Mouse (Mus musculus) intestine, embryonic 16.5 days (tissue): Measurements from ENCODE around the gene Flnb. TPM values are rescaled to one million over a fixed set of nuclear protein-coding genes. Genes with fewer than 3 reads are reported as not detected.

Experiments used
- ATAC-seq: fragments of 200-750 bp; cut with Nextera tagmentation; 2 replicates; pipeline ENCODE4 v1.8.0; 2017; ENCODE audit warnings: moderate TSS enrichment, moderate library complexity
- H3K27ac ChIP-seq: fragments of 300-500 bp; sonication (generic); 2 replicates; pipeline ENCODE4 v1.5.1; 2014; ENCODE audit warnings: mild to moderate bottlenecking, low read length
- H3K27me3 ChIP-seq: fragments of 300-500 bp; sonication (generic); replicated peaks from 2 replicates; pipeline ENCODE4 v1.6.1; 2014; ENCODE audit warnings: low read length, control low read depth, mixed read lengths; ENCODE audit not compliant: control insufficient read depth, insufficient read depth
- H3K36me3 ChIP-seq: fragments of 300-500 bp; sonication (generic); 2 replicates; pipeline ENCODE4 v1.6.1; 2014; ENCODE audit warnings: low read length, control low read depth; ENCODE audit not compliant: control insufficient read depth, insufficient read depth
- H3K4me1 ChIP-seq: fragments of 300-500 bp; sonication (generic); 2 replicates; pipeline ENCODE4 v1.6.1; 2014; ENCODE audit warnings: low read length, control low read depth, mixed read lengths; ENCODE audit not compliant: control insufficient read depth, insufficient read depth
- H3K4me2 ChIP-seq: fragments of 300-500 bp; sonication (generic); 2 replicates; pipeline ENCODE4 v1.6.1; 2014; ENCODE audit warnings: low read depth, low read length, control low read depth
- H3K4me3 ChIP-seq: fragments of 300-500 bp; sonication (generic); 2 replicates; pipeline ENCODE4 v1.5.1; 2014; ENCODE audit warnings: mild to moderate bottlenecking, low read length
- H3K9ac ChIP-seq: fragments of 300-500 bp; sonication (generic); 2 replicates; pipeline ENCODE4 v1.6.1; 2014; ENCODE audit warnings: low read depth, low read length
- H3K9me3 ChIP-seq: fragments of 300-500 bp; sonication (generic); 2 replicates; pipeline ENCODE4 v1.6.1; 2016; ENCODE audit warnings: low read length, control low read depth; ENCODE audit not compliant: control insufficient read depth
- WGBS: fragments of 180-500 bp; shearing (Covaris S2); extraction: QIAGEN DNeasy Blood & Tissue Kit; methylation state at CpG from one replicate; pipeline ENCODE4 v1.1.7; 2014; 5-methylcytosine and 5-hydroxymethylcytosine counted together
- polyA plus RNA-seq: library from polyadenylated mRNA; unstranded; fragments of >200 nt; fragmentation: Nextera tagmentation; extraction: Ambion mirVana; gene quantifications from 2 replicates; pipeline ENCODE4 v1.2.1, GENCODE M21; 2015

Gene Flnb
- polyA plus RNA-seq, 1 experiment from 2014 or later, result 14.7 TPM

DNA sequence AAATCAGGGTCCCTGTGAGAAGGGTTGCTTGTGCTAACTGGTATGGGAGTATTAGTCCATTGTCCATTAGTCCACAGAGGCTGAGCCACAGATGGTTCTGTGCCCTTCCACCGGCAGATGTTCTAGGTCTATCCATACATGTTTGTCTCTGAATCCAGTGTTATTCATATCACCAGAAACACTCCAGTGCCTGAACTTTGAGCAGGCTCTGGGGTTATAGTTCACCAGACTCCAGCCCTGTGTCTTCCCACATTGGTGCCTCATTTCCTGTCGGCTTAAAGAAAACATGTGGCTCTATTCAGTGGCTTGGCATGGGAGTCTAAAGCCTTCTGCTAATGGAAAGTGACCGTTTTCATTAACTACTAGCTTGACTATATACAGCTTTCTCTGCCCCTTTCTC, 50.1 kb downstream of the Flnb start:
- H3K27ac ChIP-seq, result no peak overlapping the region
- WGBS, result 72% methylated on average over 3 of the region's 3 CpGs
- peaks cover 17% of the 10 kb centered on the region for H3K4me1 ChIP-seq
- peak; percentile 45; the same call in 1 of the 2 replicates for ATAC-seq
- no peaks in the 10 kb centered on the region for H3K36me3 ChIP-seq
- no peaks in the 10 kb centered on the region for H3K27me3 ChIP-seq
- H3K4me2 ChIP-seq, result no peak overlapping the region
- no peak overlapping the region for H3K4me3 ChIP-seq
- no peak overlapping the region for H3K9ac ChIP-seq
- H3K9me3 ChIP-seq, result no peaks in the 10 kb centered on the region

DNA sequence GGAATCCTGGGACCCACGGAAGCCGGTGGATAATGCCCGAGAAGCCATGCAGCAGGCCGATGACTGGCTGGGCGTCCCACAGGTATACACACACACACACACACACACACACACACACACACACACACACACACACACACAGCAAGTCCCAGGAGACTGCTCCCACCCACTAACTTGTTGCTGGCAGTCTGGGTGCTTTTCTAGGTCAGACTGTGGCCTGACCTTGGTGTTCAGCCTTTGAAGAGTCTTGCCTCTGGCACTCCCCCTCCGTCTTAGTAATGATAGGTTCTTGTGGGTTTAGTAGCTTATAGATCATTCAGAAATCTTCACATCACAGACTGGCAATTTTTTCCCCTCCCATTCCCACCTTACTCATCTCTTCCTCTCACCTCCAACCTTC, 52.0 kb downstream of the Flnb start:
- no peak overlapping the region for H3K9ac ChIP-seq
- WGBS, result 91% methylated on average over 6 of the region's 6 CpGs
- H3K9me3 ChIP-seq, result no peaks in the 10 kb centered on the region
- H3K4me1 ChIP-seq, result no peaks in the 10 kb centered on the region
- H3K4me3 ChIP-seq, result no peak overlapping the region
- no peak overlapping the region for H3K4me2 ChIP-seq
- peaks cover 5% of the 10 kb centered on the region; the same call in 1 of the 2 replicates for H3K36me3 ChIP-seq
- no peak for ATAC-seq
- no peak overlapping the region for H3K27ac ChIP-seq
- no peaks in the 10 kb centered on the region for H3K27me3 ChIP-seq

DNA sequence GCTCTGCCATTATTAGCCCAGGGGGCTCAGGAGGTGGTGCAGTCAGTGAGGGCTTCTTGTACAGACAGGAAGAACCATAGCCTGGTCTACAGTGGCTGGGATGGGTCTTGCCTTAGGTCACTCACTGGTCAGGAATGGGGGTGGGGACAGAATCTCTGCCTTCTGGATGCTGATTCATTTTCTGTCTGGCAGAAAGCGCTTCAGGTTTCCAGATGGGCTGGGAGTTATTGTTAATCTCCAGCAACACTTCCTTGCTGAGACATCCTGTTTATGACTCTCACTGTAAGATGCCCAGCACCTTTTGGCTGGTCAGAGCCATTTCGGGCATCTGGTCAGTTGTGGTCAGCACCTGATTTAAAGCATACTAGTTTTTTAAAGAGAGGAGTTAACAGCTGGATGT, 55.8 kb downstream of the Flnb start:
- no peak overlapping the region for H3K4me2 ChIP-seq
- H3K4me3 ChIP-seq, result no peak overlapping the region
- H3K9me3 ChIP-seq, result no peaks in the 10 kb centered on the region
- WGBS, result 82% methylated on average over 2 of the region's 2 CpGs
- H3K27ac ChIP-seq, result no peak overlapping the region
- no peak for ATAC-seq
- peaks cover 5% of the 10 kb centered on the region for H3K36me3 ChIP-seq
- no peaks in the 10 kb centered on the region for H3K4me1 ChIP-seq
- no peak overlapping the region for H3K9ac ChIP-seq
- no peaks in the 10 kb centered on the region for H3K27me3 ChIP-seq

DNA sequence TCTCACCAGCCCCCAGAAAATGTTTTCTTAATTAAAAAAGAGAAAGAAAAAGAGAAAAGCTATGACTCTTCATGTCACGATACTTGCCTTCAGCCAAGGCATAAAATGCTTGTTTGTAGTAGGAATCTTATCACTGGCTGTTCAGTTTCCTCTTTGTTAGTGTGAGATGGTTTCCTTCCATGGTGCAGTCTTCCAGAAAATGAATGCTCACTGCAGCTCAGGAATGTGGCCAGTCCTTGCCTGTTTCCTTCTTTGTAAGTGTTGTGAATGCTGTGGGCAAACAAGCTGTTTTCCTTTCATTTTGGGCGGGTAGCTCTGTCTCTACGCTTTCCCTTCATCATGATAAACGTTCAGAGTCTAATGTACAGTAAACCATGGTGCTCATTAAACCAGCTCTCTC, 56.7 kb downstream of the Flnb start:
- no peak overlapping the region for H3K4me3 ChIP-seq
- H3K36me3 ChIP-seq, result peaks cover 5% of the 10 kb centered on the region
- 85% methylated on average over 4 of the region's 4 CpGs for WGBS
- no peaks in the 10 kb centered on the region for H3K4me1 ChIP-seq
- H3K9me3 ChIP-seq, result no peaks in the 10 kb centered on the region
- no peaks in the 10 kb centered on the region for H3K27me3 ChIP-seq
- no peak for ATAC-seq
- no peak overlapping the region for H3K9ac ChIP-seq
- H3K27ac ChIP-seq, result no peak overlapping the region
- H3K4me2 ChIP-seq, result no peak overlapping the region

DNA sequence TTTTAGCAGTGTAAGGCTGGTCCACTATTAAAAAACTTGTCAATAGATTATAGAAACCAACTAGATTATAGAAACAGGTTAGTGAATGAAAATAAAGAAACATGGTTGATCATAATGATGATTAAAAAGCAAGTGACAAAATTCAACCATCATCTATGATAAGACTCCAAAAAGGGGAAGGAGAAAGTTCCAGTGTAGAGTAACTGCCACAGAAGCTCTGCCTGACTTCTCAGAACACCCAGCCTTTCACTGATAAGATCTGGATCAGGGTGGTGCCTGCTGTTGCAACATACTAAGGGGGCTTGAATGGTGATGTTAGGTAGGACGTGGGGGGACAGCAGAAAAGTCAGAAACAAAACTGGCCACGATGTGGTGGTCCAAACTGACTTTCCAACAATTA, 60.2 kb downstream of the Flnb start:
- Histone ChIP-seq H3K36me3 (peaks cover 12% of the 10 kb centered on the region), H3K9ac (no peak overlapping the region), H3K4me2 (no peak overlapping the region), H3K4me3 (no peak overlapping the region), H3K27me3 (no peaks in the 10 kb centered on the region), H3K4me1 (no peaks in the 10 kb centered on the region), H3K9me3 (no peaks in the 10 kb centered on the region), H3K27ac (no peak overlapping the region)
- WGBS, result 82% methylated on average over 2 of the region's 2 CpGs
- ATAC-seq, result no peak

DNA sequence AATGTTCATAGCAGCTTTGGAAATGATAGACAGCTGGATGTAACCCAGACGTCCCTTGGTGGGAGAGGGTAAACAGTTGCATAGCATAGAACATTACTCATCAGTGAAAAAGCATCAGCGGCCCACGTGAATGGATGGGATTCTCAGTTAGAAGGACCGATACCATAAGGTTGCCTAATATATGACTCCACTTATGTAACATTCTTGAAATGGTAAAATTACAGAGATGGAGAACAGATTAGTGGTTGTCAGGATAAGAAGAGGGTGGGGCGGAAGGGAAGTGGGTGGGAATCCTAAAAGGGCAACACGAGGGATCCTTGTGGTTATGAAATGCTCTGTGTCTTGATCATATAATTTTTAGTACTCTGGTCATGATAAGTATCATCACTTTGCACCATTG, 62.6 kb downstream of the Flnb start:
- no peak overlapping the region for H3K27ac ChIP-seq
- no peaks in the 10 kb centered on the region for H3K27me3 ChIP-seq
- no peak overlapping the region for H3K9ac ChIP-seq
- H3K4me3 ChIP-seq, result no peak overlapping the region
- peaks cover 14% of the 10 kb centered on the region for H3K36me3 ChIP-seq
- ATAC-seq, result no peak
- no peaks in the 10 kb centered on the region for H3K4me1 ChIP-seq
- no peak overlapping the region for H3K4me2 ChIP-seq
- H3K9me3 ChIP-seq, result no peaks in the 10 kb centered on the region
- WGBS, result 90% methylated on average over 6 of the region's 6 CpGs

DNA sequence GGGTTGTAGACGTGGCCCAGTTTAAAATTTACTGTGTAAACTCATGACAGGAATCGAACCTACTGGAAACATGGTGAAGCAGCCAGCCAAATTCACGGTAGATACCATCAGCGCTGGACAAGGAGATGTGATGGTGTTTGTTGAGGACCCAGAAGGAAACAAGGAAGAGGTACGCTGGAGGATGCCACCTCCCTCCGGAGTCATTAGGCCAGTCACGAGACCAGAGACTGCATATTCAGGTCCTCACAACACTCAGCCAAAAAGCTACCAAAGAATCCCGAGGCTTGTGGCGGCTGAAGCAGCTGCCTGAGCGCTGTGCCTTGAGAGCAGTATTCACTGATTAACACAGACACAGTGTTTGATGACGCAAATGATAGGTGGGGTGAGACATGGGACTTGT, 63.8 kb downstream of the Flnb start:
- Histone ChIP-seq H3K27ac (no peak overlapping the region), H3K4me1 (no peaks in the 10 kb centered on the region), H3K9ac (no peak overlapping the region), H3K27me3 (no peaks in the 10 kb centered on the region), H3K4me2 (no peak overlapping the region), H3K4me3 (no peak overlapping the region), H3K9me3 (no peaks in the 10 kb centered on the region), H3K36me3 (peaks cover 16% of the 10 kb centered on the region)
- WGBS, result 91% methylated on average over 11 of the region's 11 CpGs
- no peak for ATAC-seq

DNA sequence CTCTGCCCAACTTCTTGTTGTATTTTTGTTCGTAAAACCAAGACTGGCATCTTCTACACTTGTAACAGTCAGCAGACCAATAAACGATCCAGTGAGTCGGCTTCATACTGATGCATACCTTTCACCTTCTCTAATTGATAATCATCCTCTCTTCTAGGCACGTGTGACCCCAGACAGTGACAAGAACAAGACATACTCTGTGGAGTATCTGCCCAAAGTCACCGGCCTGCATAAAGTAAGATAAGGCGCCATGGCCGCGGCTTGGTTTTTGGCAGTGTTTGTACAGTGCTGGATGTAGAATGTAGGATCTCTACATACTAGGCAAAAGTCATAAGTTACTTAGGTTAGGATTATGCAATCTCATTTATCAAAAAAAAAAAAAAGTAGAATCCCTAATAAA, 64.3 kb downstream of the Flnb start:
- H3K4me2 ChIP-seq, result no peak overlapping the region
- no peak overlapping the region for H3K9ac ChIP-seq
- H3K9me3 ChIP-seq, result no peaks in the 10 kb centered on the region
- H3K27me3 ChIP-seq, result no peaks in the 10 kb centered on the region
- 88% methylated on average over 8 of the region's 8 CpGs for WGBS
- ATAC-seq, result no peak
- no peak overlapping the region for H3K4me3 ChIP-seq
- H3K4me1 ChIP-seq, result no peaks in the 10 kb centered on the region
- peaks cover 16% of the 10 kb centered on the region for H3K36me3 ChIP-seq
- no peak overlapping the region for H3K27ac ChIP-seq

DNA sequence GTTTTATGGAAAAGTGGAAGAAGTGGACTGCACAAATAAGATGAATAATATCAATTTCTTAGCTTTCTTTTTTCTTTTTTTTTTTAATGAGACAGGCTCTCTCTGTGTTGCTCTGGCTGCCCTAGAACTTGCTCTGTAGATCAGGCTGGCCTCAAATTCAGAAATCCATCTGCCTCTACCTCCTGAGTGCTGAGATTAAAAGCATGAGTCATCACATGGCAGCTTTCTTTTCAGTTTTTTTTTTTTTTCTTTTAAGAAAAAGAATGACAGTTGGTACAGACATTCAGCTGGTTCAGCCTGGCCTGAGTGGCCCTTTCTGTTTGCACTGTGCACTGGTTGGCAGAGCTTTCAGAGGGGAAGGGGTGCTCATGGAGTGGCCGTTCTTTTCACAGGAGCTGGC, 66.4 kb downstream of the Flnb start:
- no peak for ATAC-seq
- no peak overlapping the region for H3K4me3 ChIP-seq
- H3K4me2 ChIP-seq, result no peak overlapping the region
- WGBS, result 79% methylated on average over 1 of the region's 1 CpGs
- H3K9ac ChIP-seq, result no peak overlapping the region
- no peaks in the 10 kb centered on the region for H3K9me3 ChIP-seq
- no peaks in the 10 kb centered on the region for H3K27me3 ChIP-seq
- H3K4me1 ChIP-seq, result peaks cover 10% of the 10 kb centered on the region
- peaks cover 16% of the 10 kb centered on the region for H3K36me3 ChIP-seq
- H3K27ac ChIP-seq, result no peak overlapping the region

DNA sequence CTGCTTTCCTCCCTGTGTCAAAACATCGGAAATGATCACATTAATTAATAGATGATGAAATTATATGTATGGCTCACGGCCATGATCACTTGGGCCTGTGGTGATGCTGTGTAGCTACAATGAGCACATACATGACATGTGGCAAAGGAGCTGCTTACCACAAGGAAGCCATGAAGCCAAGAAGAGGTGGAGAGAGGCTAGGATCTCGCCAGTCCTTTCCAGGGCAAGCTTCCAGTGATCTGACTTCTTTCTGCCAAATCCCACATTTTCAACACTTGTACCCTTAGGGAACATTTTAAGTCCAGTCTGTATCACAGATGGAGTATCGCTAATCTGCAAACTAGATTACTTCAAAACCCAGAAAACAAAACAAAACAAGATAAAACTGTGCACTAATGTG, 67.1 kb downstream of the Flnb start:
- ATAC-seq, result no peak
- WGBS, result 89% methylated on average over 4 of the region's 4 CpGs
- no peak overlapping the region for H3K4me3 ChIP-seq
- no peaks in the 10 kb centered on the region for H3K27me3 ChIP-seq
- H3K36me3 ChIP-seq, result peaks cover 16% of the 10 kb centered on the region
- peaks cover 17% of the 10 kb centered on the region for H3K4me1 ChIP-seq
- H3K27ac ChIP-seq, result no peak overlapping the region
- H3K9ac ChIP-seq, result no peak overlapping the region
- no peaks in the 10 kb centered on the region for H3K9me3 ChIP-seq
- H3K4me2 ChIP-seq, result no peak overlapping the region
